Mouse (Mus musculus) right cerebral cortex, postnatal 25 days (tissue): ENCODE results near the gene Lrg1.

Experiments
- DNase-seq: peaks from one replicate; pipeline ENCODE4 v3.0.0; 2022

The Lrg1 gene

GRCm38 (mm10) chr17:56074097-56074826, 47.5 kb downstream of the Lrg1 start:
- peak; percentile 45 for DNase-seq

- DNase-seq = no peak
These were observed 49.6 kb downstream of the Lrg1 start for GRCm38 (mm10) chr17:56072243-56072642.

DNA sequence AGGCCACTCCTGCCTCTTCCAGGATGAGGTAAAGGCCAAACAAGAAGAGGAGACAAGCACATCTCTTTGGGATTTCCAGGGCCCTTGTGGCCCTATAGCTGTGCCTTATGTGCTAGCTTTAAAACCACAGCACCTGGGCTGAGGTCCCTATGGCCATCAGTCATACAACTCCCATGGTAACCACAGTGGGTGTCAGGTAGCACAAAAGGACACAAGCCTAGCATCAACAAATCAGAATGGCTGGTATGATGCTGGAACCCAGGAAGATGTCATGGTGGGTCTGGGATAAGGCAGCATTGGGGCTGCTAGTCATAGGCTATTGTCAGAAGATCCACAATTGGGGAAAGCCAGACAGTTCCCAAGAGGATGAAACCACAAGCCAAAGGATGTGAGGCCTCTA, 50.7 kb downstream of the Lrg1 start:
- DNase-seq = no peak
